Mouse (Mus musculus) lung, postnatal 36 days (tissue): ENCODE measurements around the gene Ilkap.

Experiments
- DNase-seq: peaks from one replicate; pipeline ENCODE4 v3.0.0; 2022; ENCODE audit warnings: mixed read lengths

Gene Ilkap

GRCm38 (mm10) chr1:91413898-91414594 is 15.4 kb upstream of the Ilkap start, which contains the start of gene Hes6:
Gene Hes6 (minus strand): TSS chr1:91414038.
- DNase-seq = peak; percentile 67

- DNase-seq = no peak
Observed at GRCm38 (mm10) chr1:91413536-91413897, 14.9 kb upstream of the Ilkap start.

- peak; percentile 98 for DNase-seq
Observed at GRCm38 (mm10) chr1:91413030-91413506, 14.5 kb upstream of the Ilkap start.

GRCm38 (mm10) chr1:91412286-91413029 is 13.8 kb upstream of the Ilkap start:
- DNase-seq = no peak

- no peak for DNase-seq
Observed at GRCm38 (mm10) chr1:91411631-91412285, 13.1 kb upstream of the Ilkap start.

GRCm38 (mm10) chr1:91407819-91408218 is 9.2 kb upstream of the Ilkap start:
- DNase-seq = no peak

- DNase-seq = peak; percentile 64
Observed at GRCm38 (mm10) chr1:91405406-91406169, 7.0 kb upstream of the Ilkap start.

GRCm38 (mm10) chr1:91404976-91405375 is 6.4 kb upstream of the Ilkap start:
- no peak for DNase-seq

GRCm38 (mm10) chr1:91397927-91398259 is 722 bp downstream of the Ilkap start:
- DNase-seq = no peak

- no peak for DNase-seq
Observed at GRCm38 (mm10) chr1:91390369-91390768, 8.2 kb downstream of the Ilkap start.

GRCm38 (mm10) chr1:91381091-91381471 is 17.5 kb downstream of the Ilkap start:
- DNase-seq = no peak

- DNase-seq = peak; percentile 91
Observed at GRCm38 (mm10) chr1:91380453-91381090, 18.0 kb downstream of the Ilkap start.

GRCm38 (mm10) chr1:91373414-91373835 is 25.2 kb downstream of the Ilkap start:
- no peak for DNase-seq

- no peak for DNase-seq
Observed at GRCm38 (mm10) chr1:91370055-91370454, 28.6 kb downstream of the Ilkap start.

- DNase-seq = no peak
Observed at GRCm38 (mm10) chr1:91369408-91369807, 29.2 kb downstream of the Ilkap start.

- no peak for DNase-seq
Observed at GRCm38 (mm10) chr1:91367295-91367694, 31.3 kb downstream of the Ilkap start.

GRCm38 (mm10) chr1:91366215-91367108 is 32.2 kb downstream of the Ilkap start, which contains the start of gene Erfe:
Gene Erfe (plus strand): TSS chr1:91366430.
- DNase-seq = peak; percentile 69

GRCm38 (mm10) chr1:91365816-91366214 is 32.8 kb downstream of the Ilkap start:
- no peak for DNase-seq

GRCm38 (mm10) chr1:91364822-91365644 is 33.6 kb downstream of the Ilkap start:
- no peak for DNase-seq

GRCm38 (mm10) chr1:91362113-91362512 is 36.5 kb downstream of the Ilkap start:
- no peak for DNase-seq
